Mouse (Mus musculus): ENCODE data around the gene Cox8a. TPM values are rescaled to one million over a fixed set of nuclear protein-coding genes. Genes with fewer than 3 reads are reported as not detected.
A peak's percentile ranks its signal among the peaks of the same experiment; 100 is the strongest.

Cox8a gene
- total RNA-seq, 2 experiments from 2014 or later: 344 to 429 TPM

DNA sequence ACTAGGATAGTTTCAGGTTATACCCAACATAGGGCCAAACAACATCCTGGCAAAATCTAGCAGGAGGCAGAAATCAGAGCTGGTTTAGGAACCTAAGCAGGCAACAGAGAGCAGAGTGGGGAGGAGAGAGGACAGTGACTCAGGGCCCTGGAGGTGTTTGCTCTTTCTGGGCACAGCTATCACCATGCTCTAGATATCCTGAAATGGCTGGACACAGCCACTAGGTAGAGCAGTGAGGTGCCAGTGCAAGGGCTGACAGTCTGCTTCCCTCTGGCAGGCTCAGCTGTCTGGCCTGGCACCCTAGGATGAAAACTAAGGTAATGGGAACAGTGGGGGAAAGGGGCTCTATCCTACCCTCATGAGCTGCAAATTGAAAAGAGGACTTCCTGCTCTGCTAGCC lies 6.1 kb upstream of the Cox8a start:
- DNase-seq: peak in 1 of 2 experiments; percentile 42

DNA sequence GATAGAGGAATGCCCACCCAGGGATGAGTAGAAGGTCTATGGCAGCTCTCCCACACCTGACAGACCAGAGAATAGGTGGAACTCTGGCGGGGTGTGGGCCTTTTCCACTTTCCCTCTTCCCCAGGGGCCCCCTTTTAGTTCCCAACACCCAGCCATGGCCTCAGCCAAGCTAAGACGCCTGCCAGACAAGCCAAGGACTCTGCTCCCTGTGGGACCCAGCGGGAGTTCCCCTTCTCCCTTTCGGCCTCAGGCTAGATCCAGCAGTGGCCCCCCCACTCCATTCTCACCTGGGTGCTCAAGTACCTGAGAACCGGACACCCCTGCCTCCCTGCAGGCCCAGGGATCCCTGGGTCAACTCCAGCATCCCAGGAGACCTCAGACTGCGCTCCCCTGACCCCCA lies 4.8 kb upstream of the Cox8a start:
- no peak for DNase-seq

- DNase-seq: no peak
These were observed 1.3 kb upstream of the Cox8a start for GRCm38 (mm10) chr19:7218753-7219152.

GRCm38 (mm10) chr19:7217926-7218267 lies 481 bp upstream of the Cox8a start:
- no peak for DNase-seq

GRCm38 (mm10) chr19:7214484-7214883 lies 2.9 kb downstream of the Cox8a start:
- no peak for DNase-seq

DNA sequence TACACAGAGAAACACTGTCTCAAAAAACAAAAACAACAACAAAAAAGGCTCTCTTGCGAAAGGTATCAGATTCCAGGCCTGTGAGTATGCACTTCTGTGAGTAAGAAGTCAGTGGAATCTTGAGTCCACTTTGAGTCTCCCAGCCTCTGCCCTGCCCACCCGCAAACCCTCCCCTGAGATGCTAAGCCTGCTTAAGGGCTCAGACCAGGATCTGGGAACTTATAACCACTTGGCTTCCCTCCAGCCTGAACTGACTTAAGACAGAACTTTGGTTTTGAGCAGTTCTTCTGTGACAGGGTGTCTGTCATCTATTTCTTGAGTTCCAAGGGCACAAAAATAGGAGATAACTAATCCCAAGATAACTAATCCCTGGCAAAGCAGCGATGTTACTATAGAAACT lies 4.4 kb downstream of the Cox8a start:
- no peak for DNase-seq

- no peak for DNase-seq
These were observed 5.2 kb downstream of the Cox8a start for GRCm38 (mm10) chr19:7212216-7212615.

DNA sequence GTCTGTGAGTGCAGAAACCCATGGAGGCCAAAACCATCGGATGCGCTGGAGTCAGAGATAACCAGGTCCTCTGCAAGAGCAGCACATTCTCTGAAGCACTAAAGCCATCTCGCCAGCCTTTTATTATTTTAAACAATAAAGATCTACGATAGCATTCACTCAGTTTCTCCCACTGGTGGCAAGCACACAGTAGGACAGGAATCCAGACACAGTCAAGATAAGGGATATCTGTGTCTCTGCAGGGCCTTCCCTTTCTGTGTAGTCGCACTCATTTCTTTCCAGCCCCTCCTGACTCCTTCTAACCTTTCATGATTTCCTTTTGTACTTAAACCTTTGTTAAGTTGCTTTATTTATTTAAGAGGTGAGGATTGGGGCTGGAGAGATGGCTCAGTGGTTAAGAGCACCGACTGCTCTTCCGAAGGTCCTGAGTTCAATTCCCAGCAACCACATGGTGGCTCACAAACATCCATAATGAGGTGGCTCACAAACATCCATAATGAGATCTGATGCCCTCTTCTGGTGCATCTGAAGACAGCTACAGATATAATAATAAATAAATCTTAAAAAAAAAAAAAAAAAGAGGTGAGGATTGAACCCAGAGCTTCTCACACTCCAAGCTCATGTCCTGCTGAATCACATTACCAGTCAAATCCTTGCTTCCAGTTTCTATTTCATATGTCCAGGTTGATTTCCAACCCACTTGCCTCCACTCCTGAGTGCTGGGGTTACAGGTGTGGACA lies 7.3 kb downstream of the Cox8a start:
- no peak for DNase-seq

DNA sequence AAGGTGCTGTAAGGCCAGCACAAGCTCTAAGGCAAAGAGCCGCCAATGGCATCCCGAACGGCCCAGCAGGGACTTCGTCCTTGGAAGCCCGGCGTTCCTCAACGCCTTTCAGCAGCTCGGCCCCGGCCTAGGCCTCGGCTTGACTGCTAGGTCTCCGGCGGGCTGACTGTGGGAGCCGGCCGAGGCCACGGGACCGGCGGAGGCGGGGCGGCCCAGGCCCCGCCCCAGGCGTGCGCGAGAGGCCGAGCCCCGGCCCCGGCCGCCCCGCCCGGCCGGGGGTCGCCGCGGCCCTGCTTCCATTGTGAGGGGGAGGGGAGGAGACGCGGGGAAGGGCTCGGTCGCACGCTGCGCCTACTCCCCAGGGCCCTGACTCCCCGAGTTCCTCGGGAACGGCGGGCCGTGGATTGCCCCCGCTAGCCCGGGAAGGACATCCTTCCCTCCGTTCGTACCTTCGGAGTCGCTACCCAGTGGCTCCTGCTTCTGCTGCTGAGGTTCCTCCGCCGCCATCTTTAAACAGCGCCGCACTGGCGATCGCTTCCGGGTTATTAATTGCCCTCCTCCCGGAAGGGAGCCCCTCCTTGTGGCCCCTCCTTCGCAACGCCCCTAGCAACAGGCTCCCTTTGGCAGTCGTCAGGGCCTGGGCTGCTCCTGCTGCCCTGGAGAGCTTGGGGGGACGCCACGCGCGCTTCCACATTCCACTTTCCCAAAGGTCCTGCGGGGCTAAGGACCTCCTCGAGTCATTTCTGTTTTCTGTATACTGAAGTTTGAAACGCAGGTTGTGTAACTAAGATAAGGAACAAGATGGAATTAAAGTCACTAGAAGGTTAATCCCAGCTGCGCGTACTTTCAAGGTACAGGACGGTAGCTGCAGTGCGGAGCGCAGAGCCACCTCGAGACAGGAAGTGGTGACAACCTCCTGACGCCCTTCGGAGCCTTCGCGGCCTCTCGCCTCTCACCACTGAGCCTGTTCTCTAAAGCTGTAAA lies 11.4 kb downstream of the Cox8a start, which contains the start of gene Otub1:
TSS of gene Otub1 (minus strand) at position 564 of the 984 bp plus-strand sequence.
- DNase-seq: peak; percentile 96

DNA sequence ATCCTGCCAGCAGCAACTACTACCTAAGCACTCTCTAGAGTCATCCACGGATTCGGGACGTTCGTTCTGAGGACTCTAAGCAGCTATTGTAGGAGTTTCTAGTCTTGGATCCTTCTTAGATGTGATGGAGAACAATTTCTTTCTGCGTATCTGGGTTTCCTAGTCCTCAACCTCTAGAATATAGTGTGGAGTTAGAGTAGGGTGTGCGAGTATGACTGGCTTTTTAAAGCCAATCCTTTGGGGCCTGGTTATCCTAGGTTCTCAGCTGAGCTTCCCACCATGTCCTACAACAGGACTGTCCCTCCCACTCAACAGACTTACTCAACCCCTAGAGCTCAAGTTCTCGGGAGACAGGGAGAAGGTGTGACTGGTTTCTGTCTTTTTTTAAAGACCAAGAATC lies 12.1 kb downstream of the Cox8a start:
- DNase-seq: no peak

DNA sequence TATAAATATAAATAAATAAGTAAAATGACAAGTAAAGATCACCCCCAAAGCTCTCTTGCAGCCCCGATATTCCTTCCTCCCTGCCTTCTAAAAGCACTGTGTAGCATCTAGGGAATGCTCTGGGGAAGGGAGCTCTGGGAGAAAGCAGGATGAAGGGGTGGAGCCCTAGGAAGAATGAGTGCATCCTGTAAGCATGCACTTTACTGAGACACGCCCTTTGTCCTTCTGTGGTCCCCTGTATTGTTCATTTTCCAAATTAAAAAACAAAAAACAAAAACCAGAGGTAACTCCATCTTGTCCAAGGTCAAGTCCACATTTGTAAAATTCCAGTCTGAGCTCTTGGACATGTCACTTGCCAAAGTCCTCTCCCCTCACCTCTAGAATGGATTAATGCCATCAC lies 12.5 kb downstream of the Cox8a start:
- no peak for DNase-seq

GRCm38 (mm10) chr19:7200427-7200826 lies 17.0 kb downstream of the Cox8a start:
- no peak for DNase-seq

DNA sequence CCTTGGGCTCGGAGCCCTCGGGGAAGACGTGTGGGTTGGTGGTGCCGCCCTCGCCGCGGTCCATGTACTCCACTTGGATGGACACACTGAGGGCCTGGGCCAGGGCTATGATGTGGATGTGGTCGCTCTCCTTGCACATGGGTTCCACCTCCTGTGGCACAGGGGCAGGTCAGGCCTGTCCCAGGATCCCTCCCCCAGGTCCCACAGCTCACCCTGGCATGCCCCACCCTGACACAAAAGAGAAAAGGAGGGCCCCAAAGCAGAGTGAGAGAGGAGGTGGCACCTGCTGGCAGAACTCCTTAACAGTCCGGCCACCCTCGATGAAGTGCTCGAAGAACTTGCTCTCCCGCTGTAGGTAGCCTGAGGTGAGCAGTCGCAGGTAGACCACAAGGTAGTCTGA lies 18.3 kb downstream of the Cox8a start:
- DNase-seq: no peak

DNA sequence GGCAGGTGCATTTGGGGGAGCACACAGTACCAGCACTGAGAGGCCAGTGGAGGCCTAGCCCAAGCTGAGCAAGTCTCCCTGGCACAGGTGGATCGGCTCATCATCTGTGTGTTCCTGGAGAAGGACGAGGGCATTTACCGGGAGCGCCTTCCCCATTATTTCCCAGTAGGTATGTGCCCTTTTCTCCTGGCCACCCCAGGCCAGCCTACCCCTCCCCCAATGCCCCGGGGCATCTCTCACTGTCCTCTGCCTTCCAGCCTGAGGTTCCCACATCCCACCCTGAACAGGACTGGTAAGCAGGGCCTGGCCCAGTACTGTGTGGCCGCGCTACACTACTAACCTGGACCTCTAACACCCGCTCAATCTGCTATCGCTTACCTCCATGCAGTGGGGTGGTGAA lies 20.0 kb downstream of the Cox8a start:
- DNase-seq: no peak

GRCm38 (mm10) chr19:7196741-7197270 lies 20.6 kb downstream of the Cox8a start:
- peak in 1 of 2 experiments; percentile 34 for DNase-seq

DNA sequence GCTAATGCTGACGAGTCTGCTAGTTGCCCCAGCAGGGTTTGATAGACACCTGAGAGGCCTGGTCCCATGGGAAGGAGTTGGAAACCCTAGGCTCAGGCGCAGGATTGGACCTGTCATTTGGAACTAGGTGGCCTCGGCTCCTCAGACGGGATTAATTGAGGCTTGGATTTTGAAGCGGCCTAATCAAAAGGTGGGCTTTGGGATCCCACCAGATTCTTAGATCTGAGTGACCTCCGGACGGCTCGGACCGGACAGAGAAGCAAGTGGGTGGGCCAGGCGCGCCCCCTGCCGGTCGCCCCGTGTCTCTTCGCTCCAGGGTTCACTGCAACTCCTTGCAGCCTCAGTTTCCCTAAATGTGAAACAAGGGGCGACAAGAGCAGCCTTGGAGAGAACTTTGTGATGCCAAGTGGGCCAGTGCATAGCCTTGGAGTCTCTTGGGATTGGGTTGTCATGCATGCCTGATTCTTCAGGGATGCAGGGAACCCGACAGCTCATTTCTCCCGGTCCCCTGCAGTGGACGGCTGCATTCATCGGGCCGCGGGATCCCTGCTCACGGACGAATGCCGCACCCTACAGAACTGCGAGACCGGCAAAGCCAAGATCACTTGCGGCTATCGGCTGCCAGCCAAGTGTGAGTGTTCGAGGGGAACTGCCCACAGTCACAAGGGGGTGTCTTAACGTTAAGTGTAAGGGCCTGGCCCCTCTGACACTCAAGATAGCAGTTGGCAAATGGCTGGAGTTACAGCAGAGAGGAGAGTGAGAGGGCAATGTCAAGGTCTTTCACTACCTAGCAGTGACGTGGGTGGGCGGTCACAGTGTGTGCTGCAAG lies 21.3 kb downstream of the Cox8a start:
- DNase-seq: peak; percentile 48 to 76

GRCm38 (mm10) chr19:7192561-7192967 lies 24.9 kb downstream of the Cox8a start:
- DNase-seq: no peak

DNA sequence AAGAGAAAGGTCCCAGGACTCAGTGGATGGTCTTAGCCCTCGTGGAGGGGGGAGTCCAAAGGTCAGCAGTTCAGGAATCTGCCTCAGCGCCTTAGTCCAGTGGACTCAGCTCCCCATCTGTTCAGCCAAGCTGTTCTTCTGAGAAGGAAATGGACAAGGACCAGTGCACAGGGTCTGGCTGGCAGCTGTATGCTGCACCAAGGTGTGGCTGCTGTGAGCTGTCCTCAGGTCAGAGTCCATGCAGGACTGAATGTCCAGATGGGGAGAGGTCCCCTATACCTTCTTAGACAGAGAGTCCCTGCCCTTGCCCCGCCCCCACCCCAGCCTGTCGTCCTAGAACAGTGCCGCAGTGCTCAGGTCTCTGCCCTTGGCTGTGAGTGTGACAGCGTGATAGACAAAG lies 25.8 kb downstream of the Cox8a start:
- DNase-seq: no peak

DNA sequence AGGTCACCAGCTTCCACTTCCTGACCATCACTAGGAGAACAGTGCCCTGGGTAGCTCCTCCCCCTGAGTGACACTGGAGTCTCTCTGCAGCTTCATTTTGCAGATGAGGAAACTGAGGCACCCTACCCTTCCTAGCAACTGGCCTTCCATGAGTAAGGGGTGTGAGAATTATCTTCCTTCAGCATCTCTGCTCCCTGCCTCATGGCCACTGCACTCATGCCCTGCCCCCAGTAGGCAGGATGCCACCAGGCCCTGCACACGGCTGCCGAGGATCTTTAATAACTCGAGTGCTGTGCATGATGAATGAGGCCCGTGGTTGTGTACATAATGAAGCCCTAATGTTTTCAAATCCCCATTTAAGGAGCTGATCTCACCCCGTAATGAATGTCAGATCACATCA lies 26.4 kb downstream of the Cox8a start:
- no peak for DNase-seq

GRCm38 (mm10) chr19:7189026-7189425 lies 28.4 kb downstream of the Cox8a start:
- DNase-seq: no peak

GRCm38 (mm10) chr19:7187157-7187556 lies 30.3 kb downstream of the Cox8a start:
- no peak for DNase-seq

- DNase-seq: no peak
These were observed 31.6 kb downstream of the Cox8a start for GRCm38 (mm10) chr19:7185715-7186291.

Measured in heart, adult 18-20 months (tissue).